Mouse (Mus musculus): ENCODE measurements around the gene Abcc6. TPM values are rescaled to one million over a fixed set of nuclear protein-coding genes. Genes with fewer than 3 reads are reported as not detected.
A peak's percentile ranks its signal among the peaks of the same experiment; 100 is the strongest.

Abcc6 gene
- total and polyA plus RNA-seq, 3 experiments: under 0.01 TPM; not detected in 2

DNA sequence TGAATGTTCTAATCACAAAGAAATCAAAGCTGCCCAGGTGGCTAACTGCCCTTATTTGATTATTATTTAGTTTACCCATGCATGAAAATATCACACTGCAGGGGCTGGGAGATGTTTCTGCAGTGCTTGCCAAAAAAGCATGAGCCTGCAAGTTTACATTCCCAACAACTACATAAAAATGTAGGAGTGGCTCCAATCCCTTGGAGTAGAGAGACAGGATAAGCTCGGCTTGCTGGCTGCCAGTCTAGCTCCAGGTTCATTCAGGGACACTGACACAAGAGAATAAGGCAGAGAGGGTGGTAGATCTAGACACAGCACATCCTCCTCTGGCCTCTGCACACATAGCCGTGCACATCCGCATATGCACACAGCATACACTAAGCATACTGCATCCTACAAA, 10.5 kb downstream of the Abcc6 start:
- DNase-seq (ENCODE audit: low spot score) (no peak), ATAC-seq (ENCODE audit: extremely low read depth, insufficient number of reproducible peaks, low FRiP score, poor library complexity, severe bottlenecking) (no peak)
- no peak for TF ChIP-seq POLR2AphosphoS5 (IDR thresholded peaks at IDR 0.05; ENCODE audit: insufficient replicate concordance, low read depth, low read length)
- no peak for TF ChIP-seq GATA2 (IDR thresholded peaks at IDR 0.05; ENCODE audit: borderline replicate concordance, low read depth, low read length)
- H3K9me3 ChIP-seq (replicated peaks): no peaks in the 10 kb centered on the region
- no peaks in the 10 kb centered on the region for H3K36me3 ChIP-seq (replicated peaks)
- H3K4me3 ChIP-seq (ENCODE audit: low read depth, low read length): no peak overlapping the region
- no peaks in the 10 kb centered on the region for H3K4me1 ChIP-seq (ENCODE audit: insufficient read depth, low read depth, low read length)
- peaks cover 45% of the 10 kb centered on the region for H3K27me3 ChIP-seq (ENCODE audit: insufficient read depth, low read length)

DNA sequence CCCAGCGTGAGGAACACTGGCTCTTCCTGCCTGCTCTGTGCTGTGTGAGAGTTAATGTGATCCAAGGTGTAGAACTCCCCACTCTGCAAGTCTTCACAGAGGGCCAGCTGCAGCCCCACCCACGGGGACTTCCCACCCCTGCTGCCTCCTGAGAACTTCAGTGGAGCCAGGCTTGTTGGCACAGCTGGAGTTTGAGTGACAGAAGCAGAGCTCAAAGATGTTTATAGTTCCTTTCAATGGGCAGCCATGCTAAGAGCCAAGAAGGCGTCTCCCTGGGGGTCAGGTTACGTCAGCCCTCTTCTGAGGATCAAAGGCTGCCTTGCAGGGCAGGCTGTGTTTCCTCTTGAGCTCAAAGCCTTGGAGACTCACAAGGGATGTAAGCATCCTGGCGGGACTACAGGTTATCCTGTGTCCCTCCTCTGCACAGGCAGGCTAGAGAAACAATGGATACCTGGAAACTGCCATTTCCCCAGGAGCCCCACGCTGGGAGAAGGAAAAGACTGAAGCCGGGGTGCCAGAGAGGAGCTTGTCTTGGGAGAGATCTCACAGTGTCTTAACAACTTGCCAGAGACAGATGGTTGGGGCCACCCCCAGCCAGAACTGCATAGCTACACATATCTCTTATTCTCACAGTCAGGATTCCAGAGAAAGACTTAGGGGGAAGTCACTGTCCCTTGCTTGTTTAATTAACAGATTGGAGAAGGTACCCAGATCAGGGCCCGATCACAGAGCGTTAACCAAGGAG, 16.7 kb downstream of the Abcc6 start:
- no peak overlapping the region for H3K4me3 ChIP-seq (ENCODE audit: low read depth, low read length)
- no peak for DNase-seq (ENCODE audit: low spot score)
- no peak for ATAC-seq (ENCODE audit: extremely low read depth, insufficient number of reproducible peaks, low FRiP score, poor library complexity, severe bottlenecking)
- H3K4me1 ChIP-seq (ENCODE audit: insufficient read depth, low read depth, low read length): peaks cover 10% of the 10 kb centered on the region
- H3K27me3 ChIP-seq (ENCODE audit: insufficient read depth, low read length): peaks cover 40% of the 10 kb centered on the region
- no peaks in the 10 kb centered on the region for H3K9me3 ChIP-seq (replicated peaks)
- no peaks in the 10 kb centered on the region for H3K36me3 ChIP-seq (replicated peaks)
- TF ChIP-seq TAL1 (conservative IDR thresholded peaks at IDR 0.05; ENCODE audit: low read depth, low read length) (no peak), POLR2AphosphoS5 (IDR thresholded peaks at IDR 0.05; ENCODE audit: insufficient replicate concordance, low read depth, low read length) (no peak), GATA2 (IDR thresholded peaks at IDR 0.05; ENCODE audit: borderline replicate concordance, low read depth, low read length) (no peak), CTCF (IDR thresholded peaks at IDR 0.05; ENCODE audit: low read depth, low read length) (no peak), GATA1 (IDR thresholded peaks at IDR 0.05; ENCODE audit: borderline replicate concordance, low read length) (no peak)

GRCm38 (mm10) chr7:46012121-46012520, 18.0 kb downstream of the Abcc6 start:
- ATAC-seq (ENCODE audit: extremely low read depth, insufficient number of reproducible peaks, low FRiP score, poor library complexity, severe bottlenecking): no peak
- TF ChIP-seq GATA2 (IDR thresholded peaks at IDR 0.05; ENCODE audit: borderline replicate concordance, low read depth, low read length) (no peak), GATA1 (IDR thresholded peaks at IDR 0.05; ENCODE audit: borderline replicate concordance, low read length) (no peak), TAL1 (conservative IDR thresholded peaks at IDR 0.05; ENCODE audit: low read depth, low read length) (no peak), CTCF (IDR thresholded peaks at IDR 0.05; ENCODE audit: low read depth, low read length) (no peak), POLR2AphosphoS5 (IDR thresholded peaks at IDR 0.05; ENCODE audit: insufficient replicate concordance, low read depth, low read length) (no peak)
- no peak overlapping the region for H3K4me3 ChIP-seq (ENCODE audit: low read depth, low read length)
- no peaks in the 10 kb centered on the region for H3K36me3 ChIP-seq (replicated peaks)
- H3K9me3 ChIP-seq (replicated peaks): peaks cover 1% of the 10 kb centered on the region; the same call in 1 of the 2 replicates
- H3K27me3 ChIP-seq (ENCODE audit: insufficient read depth, low read length): peaks cover 42% of the 10 kb centered on the region
- DNase-seq (ENCODE audit: low spot score): no peak
- H3K4me1 ChIP-seq (ENCODE audit: insufficient read depth, low read depth, low read length): peaks cover 15% of the 10 kb centered on the region

DNA sequence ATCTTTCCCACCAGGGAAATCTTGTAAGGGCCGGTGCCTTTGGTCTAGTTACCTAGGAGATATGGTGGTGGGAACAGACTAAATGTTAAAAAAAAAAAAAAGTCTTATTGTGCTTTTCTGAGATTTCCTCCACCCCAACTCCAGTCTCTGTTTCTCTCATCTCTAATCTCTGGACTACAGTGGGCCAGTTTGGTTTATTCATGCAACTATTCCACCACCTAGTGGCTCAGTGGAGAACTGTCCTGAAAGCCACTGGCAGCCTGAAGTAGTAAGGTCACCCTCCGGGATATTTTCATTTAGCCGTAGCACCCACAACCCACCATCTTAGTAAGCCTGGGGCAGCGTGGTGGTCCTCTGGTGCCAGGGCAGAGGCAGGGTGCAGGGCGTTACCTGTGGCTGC, 20.5 kb downstream of the Abcc6 start:
- DNase-seq (ENCODE audit: low spot score): peak; percentile 39
- H3K4me3 ChIP-seq (ENCODE audit: low read depth, low read length): no peak overlapping the region
- peaks cover 15% of the 10 kb centered on the region for H3K4me1 ChIP-seq (ENCODE audit: insufficient read depth, low read depth, low read length)
- 0 out of 2 replicates have a peak, but pooled peaks have one; percentile 28 for ATAC-seq (ENCODE audit: extremely low read depth, insufficient number of reproducible peaks, low FRiP score, poor library complexity, severe bottlenecking)
- H3K27me3 ChIP-seq (ENCODE audit: insufficient read depth, low read length): peaks cover 48% of the 10 kb centered on the region
- H3K36me3 ChIP-seq (replicated peaks): no peaks in the 10 kb centered on the region
- H3K9me3 ChIP-seq (replicated peaks): peaks cover 10% of the 10 kb centered on the region; the same call in 1 of the 2 replicates
- TF ChIP-seq GATA2 (IDR thresholded peaks at IDR 0.05; ENCODE audit: borderline replicate concordance, low read depth, low read length) (no peak), TAL1 (conservative IDR thresholded peaks at IDR 0.05; ENCODE audit: low read depth, low read length) (no peak), CTCF (IDR thresholded peaks at IDR 0.05; ENCODE audit: low read depth, low read length) (peak; percentile 33; the same call in 1 of the 2 replicates), POLR2AphosphoS5 (IDR thresholded peaks at IDR 0.05; ENCODE audit: insufficient replicate concordance, low read depth, low read length) (no peak)

- no peak for DNase-seq (ENCODE audit: low spot score)
- ATAC-seq (ENCODE audit: extremely low read depth, insufficient number of reproducible peaks, low FRiP score, poor library complexity, severe bottlenecking): no peak
- Histone ChIP-seq H3K36me3 (replicated peaks) (no peaks in the 10 kb centered on the region), H3K9me3 (replicated peaks) (peaks cover 10% of the 10 kb centered on the region; the same call in 1 of the 2 replicates), H3K4me3 (ENCODE audit: low read depth, low read length) (no peak overlapping the region), H3K27me3 (ENCODE audit: insufficient read depth, low read length) (peaks cover 35% of the 10 kb centered on the region), H3K4me1 (ENCODE audit: insufficient read depth, low read depth, low read length) (no peaks in the 10 kb centered on the region)
- TF ChIP-seq POLR2AphosphoS5 (IDR thresholded peaks at IDR 0.05; ENCODE audit: insufficient replicate concordance, low read depth, low read length) (no peak), GATA2 (IDR thresholded peaks at IDR 0.05; ENCODE audit: borderline replicate concordance, low read depth, low read length) (no peak), TAL1 (conservative IDR thresholded peaks at IDR 0.05; ENCODE audit: low read depth, low read length) (no peak), GATA1 (IDR thresholded peaks at IDR 0.05; ENCODE audit: borderline replicate concordance, low read length) (no peak), CTCF (IDR thresholded peaks at IDR 0.05; ENCODE audit: low read depth, low read length) (no peak)
These were observed 27.4 kb downstream of the Abcc6 start for GRCm38 (mm10) chr7:46002748-46003147.

- no peak for ATAC-seq (ENCODE audit: extremely low read depth, insufficient number of reproducible peaks, low FRiP score, poor library complexity, severe bottlenecking)
- H3K9me3 ChIP-seq (replicated peaks): no peaks in the 10 kb centered on the region
- H3K4me1 ChIP-seq (ENCODE audit: insufficient read depth, low read depth, low read length): no peaks in the 10 kb centered on the region
- H3K36me3 ChIP-seq (replicated peaks): no peaks in the 10 kb centered on the region
- no peak overlapping the region for H3K4me3 ChIP-seq (ENCODE audit: low read depth, low read length)
- no peak for DNase-seq (ENCODE audit: low spot score)
- peaks cover 32% of the 10 kb centered on the region for H3K27me3 ChIP-seq (ENCODE audit: insufficient read depth, low read length)
- TF ChIP-seq GATA1 (IDR thresholded peaks at IDR 0.05; ENCODE audit: borderline replicate concordance, low read length) (no peak), POLR2AphosphoS5 (IDR thresholded peaks at IDR 0.05; ENCODE audit: insufficient replicate concordance, low read depth, low read length) (no peak), GATA2 (IDR thresholded peaks at IDR 0.05; ENCODE audit: borderline replicate concordance, low read depth, low read length) (no peak), CTCF (IDR thresholded peaks at IDR 0.05; ENCODE audit: low read depth, low read length) (no peak), TAL1 (conservative IDR thresholded peaks at IDR 0.05; ENCODE audit: low read depth, low read length) (no peak)
These were observed 29.5 kb downstream of the Abcc6 start for GRCm38 (mm10) chr7:46000577-46000976.
